Mouse (Mus musculus) lung, adult 2 months (tissue): ENCODE measurements around the gene Cdkn1c.

ENCODE experiments used
- CTCF ChIP-seq: fragments of 200-500 bp; IDR thresholded peaks from 2 replicates; pipeline ENCODE4 v1.5.1; 2011; ENCODE audit warnings: mild to moderate bottlenecking, low read length, control low read depth; ENCODE audit not compliant: insufficient read depth
- POLR2A ChIP-seq: fragments of 200-500 bp; IDR thresholded peaks from 2 replicates; pipeline ENCODE4 v1.6.1; 2011; ENCODE audit warnings: low read depth, mild to moderate bottlenecking, control low read depth, low read length, borderline replicate concordance; ENCODE audit errors: extremely low read depth

DNA sequence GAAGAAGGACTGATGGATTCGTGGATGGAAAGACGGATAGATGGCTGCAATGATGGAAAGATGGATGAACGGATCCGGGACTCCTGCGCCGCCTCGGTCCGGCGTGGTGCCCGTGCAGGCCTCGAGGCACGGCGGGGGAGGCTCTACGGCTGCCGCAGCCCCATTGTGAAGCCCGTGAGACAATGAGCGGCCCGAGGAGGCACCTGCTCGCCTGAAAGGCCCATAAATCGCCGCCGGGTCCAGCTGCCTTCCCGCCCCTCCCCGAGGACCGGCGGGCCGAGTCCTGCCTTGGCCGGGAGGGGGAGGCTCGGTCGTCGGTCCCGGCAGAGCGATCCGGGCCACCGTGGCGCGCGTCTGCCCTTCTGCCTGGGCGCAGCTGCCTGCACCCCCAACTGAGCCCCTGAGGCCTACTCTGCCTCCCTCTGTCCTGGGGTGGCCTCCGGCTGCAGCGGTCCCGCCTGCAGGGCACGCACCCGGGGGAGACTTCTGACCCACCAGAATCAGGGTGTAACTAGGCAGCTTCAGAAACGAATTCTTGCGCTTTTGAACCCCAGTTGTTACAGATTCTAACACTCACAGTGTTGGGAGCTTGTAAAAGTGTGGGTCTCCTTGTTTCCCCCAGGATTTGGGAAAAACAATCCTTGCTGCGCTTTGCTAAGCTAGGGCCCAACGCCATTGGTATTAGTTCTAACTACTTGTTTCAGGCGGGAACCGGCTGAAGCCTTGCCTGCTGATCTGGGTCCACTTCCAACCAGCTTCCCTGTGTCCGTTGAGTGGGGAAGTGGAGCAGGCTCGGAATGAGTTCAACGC lies 15.0 kb downstream of the Cdkn1c start:
- TF ChIP-seq POLR2A (no peak), CTCF (no peak)
